Mouse (Mus musculus) kidney, postnatal 25 days (tissue): Measurements from ENCODE around the gene Car3.
A peak's percentile ranks its signal among the peaks of the same experiment; 100 is the strongest.

ENCODE experiments used
- DNase-seq, 2 experiments: peaks; one replicate each; pipeline ENCODE4 v3.0.0; 2021; ENCODE audit warnings: mixed read lengths in 2 of 2

The Car3 gene

GRCm38 (mm10) chr3:14876325-14876918, 13.1 kb downstream of the Car3 start:
- DNase-seq, result no peak

GRCm38 (mm10) chr3:14877251-14877909, 14.1 kb downstream of the Car3 start:
- no peak for DNase-seq

DNA sequence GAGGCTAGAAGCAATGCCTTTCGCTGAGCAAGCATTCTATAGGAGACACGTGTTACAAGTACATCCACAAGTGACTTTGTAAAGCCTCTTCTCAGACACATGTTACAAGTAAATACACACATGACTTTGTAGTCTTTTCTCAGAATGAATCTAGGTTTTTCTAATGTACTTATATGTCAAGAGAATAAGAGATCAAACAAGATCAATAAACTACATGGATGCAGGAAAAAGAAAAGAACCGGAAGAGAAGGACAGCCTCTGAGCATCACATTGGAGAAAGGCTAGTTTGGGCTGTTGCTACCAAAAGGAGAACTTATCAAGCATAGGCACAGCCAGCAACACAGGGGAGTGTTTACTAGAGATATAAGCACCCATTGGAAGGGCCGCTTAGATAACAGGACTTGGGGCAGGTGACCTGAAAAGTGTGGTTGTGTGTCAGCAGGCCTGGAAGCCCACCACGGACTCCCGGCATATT, 15.5 kb downstream of the Car3 start:
- DNase-seq, result no peak

DNA sequence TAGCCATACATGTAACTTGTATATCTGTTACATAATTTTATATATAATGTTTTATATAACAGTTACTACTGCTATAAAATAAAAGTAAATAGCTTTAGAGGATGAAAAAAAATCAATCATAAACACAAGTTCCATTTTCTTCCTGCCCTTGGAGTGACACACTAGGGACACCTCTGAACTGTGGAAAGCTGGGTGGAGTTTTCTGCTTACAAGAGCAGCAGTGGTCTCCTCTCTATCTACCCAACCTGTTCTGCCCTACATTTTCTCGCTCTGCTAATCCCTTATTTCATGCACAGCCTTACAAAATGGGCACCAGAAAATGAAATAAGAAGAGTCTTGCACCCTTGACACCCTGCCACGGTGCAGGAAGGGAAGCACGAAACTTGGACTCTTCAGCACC, 16.0 kb downstream of the Car3 start:
- no peak for DNase-seq

- no peak for DNase-seq
These were observed 17.0 kb downstream of the Car3 start for GRCm38 (mm10) chr3:14880277-14880676.

DNA sequence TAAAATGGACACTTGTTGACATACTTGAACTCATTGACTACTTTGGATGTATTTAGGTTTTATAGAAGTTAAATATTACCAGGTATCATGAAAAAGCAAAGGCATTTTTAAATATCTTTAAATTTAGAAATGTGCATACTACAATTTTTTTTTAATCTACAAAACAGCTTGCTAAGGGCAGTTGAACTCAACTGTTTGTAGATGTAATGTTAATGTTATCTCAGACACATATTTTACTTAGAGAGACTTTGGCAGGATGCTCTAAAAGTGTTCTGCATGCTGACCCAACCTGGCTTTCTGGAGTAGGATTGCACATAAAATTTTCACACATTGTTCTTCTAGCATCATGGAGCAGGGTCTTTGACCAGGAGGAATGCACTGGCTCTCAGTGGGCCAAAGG, 18.7 kb downstream of the Car3 start:
- DNase-seq, result no peak

GRCm38 (mm10) chr3:14882756-14883155, 19.4 kb downstream of the Car3 start:
- no peak for DNase-seq

DNA sequence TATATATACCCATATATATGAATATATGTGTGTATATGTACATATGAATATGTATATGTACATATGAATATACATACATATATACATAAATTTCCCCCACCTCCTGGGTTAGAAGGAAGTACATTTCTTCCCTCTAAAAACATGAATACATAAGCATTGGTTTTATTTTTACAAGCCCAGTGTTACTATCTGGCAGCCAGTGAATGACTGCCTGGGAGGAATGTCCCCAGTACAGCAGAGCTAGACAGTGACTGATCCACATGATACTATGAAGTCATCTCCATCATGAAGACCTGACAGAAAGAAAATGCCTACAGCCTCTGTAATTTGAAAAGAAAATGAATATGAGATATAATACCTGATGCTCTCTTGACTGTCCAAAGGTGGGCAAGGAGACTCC, 21.5 kb downstream of the Car3 start:
- no peak for DNase-seq

- peak; percentile 82 to 90 for DNase-seq
These were observed 23.1 kb downstream of the Car3 start, which contains the start of gene Car2 for GRCm38 (mm10) chr3:14886102-14887098. Gene Car2, plus strand, starts transcription at chr3:14886273.

GRCm38 (mm10) chr3:14887134-14887666, 23.9 kb downstream of the Car3 start:
- DNase-seq, result no peak

GRCm38 (mm10) chr3:14887686-14888295, 24.5 kb downstream of the Car3 start:
- no peak for DNase-seq

GRCm38 (mm10) chr3:14888549-14888948, 25.2 kb downstream of the Car3 start:
- DNase-seq, result no peak

- no peak for DNase-seq
These were observed 25.8 kb downstream of the Car3 start for GRCm38 (mm10) chr3:14889085-14889484.

GRCm38 (mm10) chr3:14889716-14890409, 26.6 kb downstream of the Car3 start:
- peak in 1 of 2 experiments; percentile 34 for DNase-seq

DNA sequence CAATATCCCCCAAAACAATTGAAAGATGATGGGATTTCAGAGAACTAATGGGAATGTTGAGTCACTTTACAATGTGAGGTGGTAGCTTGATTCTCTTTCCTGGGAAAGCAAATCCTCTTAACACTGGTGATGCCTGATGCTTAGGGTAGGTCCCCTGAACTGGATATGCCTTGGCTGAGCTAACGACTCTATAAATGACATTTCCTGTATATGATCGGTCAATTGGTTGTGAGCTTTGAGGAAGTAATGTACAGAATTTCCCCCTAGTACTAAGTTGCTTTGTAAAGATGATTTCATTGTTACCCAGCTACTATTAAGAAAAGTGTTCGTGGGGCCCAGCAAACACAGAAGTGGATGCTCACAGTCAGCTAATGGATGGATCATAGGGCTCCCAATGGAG, 29.7 kb downstream of the Car3 start:
- no peak for DNase-seq

GRCm38 (mm10) chr3:14893700-14894099, 30.4 kb downstream of the Car3 start:
- DNase-seq, result no peak

DNA sequence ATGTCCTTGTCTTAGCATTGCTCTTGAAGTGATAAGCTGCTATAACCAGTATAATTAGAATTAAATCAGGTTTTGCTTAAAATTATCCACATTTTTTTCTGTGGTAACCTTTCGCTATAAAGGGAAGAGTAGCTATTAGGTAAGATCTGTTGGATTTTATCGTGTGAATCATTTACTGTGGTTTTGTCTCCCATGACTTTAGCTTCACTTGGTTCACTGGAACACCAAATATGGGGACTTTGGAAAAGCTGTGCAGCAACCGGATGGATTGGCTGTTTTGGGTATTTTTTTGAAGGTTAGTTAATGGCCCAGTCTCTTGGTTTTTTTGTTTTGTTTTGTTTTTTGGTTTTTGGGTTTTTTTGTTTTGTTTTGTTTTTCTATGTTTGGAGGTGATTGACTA, 32.0 kb downstream of the Car3 start:
- DNase-seq, result no peak

DNA sequence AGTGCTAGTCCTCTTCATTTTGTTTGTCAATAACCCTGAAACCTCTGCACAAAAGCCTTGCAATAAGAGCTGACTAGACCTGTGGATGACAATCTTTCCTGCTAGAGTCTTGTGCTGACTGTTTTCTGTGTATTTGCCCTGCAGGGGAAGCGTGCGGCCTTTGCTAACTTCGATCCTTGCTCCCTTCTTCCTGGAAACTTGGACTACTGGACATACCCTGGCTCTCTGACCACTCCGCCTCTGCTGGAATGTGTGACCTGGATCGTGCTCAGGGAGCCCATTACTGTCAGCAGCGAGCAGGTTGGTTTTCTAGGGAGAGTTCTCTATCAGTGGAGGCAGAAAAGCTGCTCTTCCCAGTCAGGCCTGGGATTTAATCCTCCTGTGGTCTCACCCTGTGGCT, 34.5 kb downstream of the Car3 start:
- peak; percentile 65 to 84 for DNase-seq

- DNase-seq, result no peak
These were observed 40.1 kb downstream of the Car3 start for GRCm38 (mm10) chr3:14903380-14903779.

GRCm38 (mm10) chr3:14904165-14904564, 40.9 kb downstream of the Car3 start:
- no peak for DNase-seq

GRCm38 (mm10) chr3:14907271-14907670, 44.0 kb downstream of the Car3 start:
- DNase-seq, result no peak

GRCm38 (mm10) chr3:14911992-14912582, 48.8 kb downstream of the Car3 start:
- no peak for DNase-seq
